Mouse (Mus musculus) small intestine, adult 2 months (tissue): ENCODE results near the gene Ube2m. TPM values are rescaled to one million over a fixed set of nuclear protein-coding genes. Genes with fewer than 3 reads are reported as not detected.

Experiments used
- H3K27ac ChIP-seq: fragments of 200-500 bp; 2 replicates; pipeline ENCODE4 v1.5.1; 2012; ENCODE audit warnings: low read depth, low read length, control low read depth, inconsistent platforms; ENCODE audit not compliant: insufficient read depth
- H3K27me3 ChIP-seq: fragments of 200-500 bp; 2 replicates; pipeline ENCODE4 v1.6.1; 2012; ENCODE audit warnings: mild to moderate bottlenecking, moderate library complexity, low read length, inconsistent platforms; ENCODE audit not compliant: control insufficient read depth, insufficient read depth
- H3K36me3 ChIP-seq: fragments of 200-500 bp; 2 replicates; pipeline ENCODE4 v1.6.1; 2012; ENCODE audit warnings: mild to moderate bottlenecking, low read length, control low read depth, inconsistent platforms; ENCODE audit not compliant: control insufficient read depth, insufficient read depth
- H3K4me1 ChIP-seq: fragments of 200-500 bp; 2 replicates; pipeline ENCODE4 v1.6.1; 2012; ENCODE audit warnings: low read length, inconsistent platforms, mixed read lengths; ENCODE audit not compliant: control insufficient read depth, insufficient read depth, insufficient read length
- H3K4me3 ChIP-seq: fragments of 200-500 bp; 2 replicates; pipeline ENCODE4 v1.5.1; 2012; ENCODE audit warnings: low read depth, mild to moderate bottlenecking, control low read depth, inconsistent platforms, low read length, moderate library complexity
- CTCF ChIP-seq: fragments of 200-500 bp; IDR thresholded peaks from 2 replicates; pipeline ENCODE4 v1.5.1; 2012; ENCODE audit warnings: low read depth, mild to moderate bottlenecking, control low read depth, inconsistent platforms, low read length, moderate library complexity, mixed read lengths; ENCODE audit not compliant: insufficient replicate concordance, insufficient read length; ENCODE audit errors: extremely low read depth
- POLR2A ChIP-seq: fragments of 200-500 bp; IDR thresholded peaks from 2 replicates; pipeline ENCODE4 v1.6.1; 2012; ENCODE audit warnings: low read depth, mild to moderate bottlenecking, control low read depth, inconsistent platforms, low read length, moderate library complexity
- WGBS: fragments of 180-500 bp; shearing (Covaris S2); methylation state at CpG from one replicate; pipeline ENCODE4 v1.1.7; 2018; 5-methylcytosine and 5-hydroxymethylcytosine counted together
- polyA plus RNA-seq: library from polyadenylated mRNA; depleted of rRNA; stranded (reverse); fragments of >200 nt; gene quantifications from 2 replicates; pipeline ENCODE4 v1.2.3, GENCODE M21; 2012

Ube2m gene
- polyA plus RNA-seq, 1 experiment: 93.7 TPM

- Histone ChIP-seq H3K36me3 (peaks cover 23% of the 10 kb centered on the region), H3K4me1 (peaks cover 9% of the 10 kb centered on the region), H3K27ac (peak overlapping the region; percentile 84), H3K4me3 (peak overlapping the region; percentile 73), H3K27me3 (no peaks in the 10 kb centered on the region)
- WGBS: under 1% methylated on average over 84 of the region's 95 CpGs
- no peak for TF ChIP-seq CTCF
- TF ChIP-seq POLR2A: peak; percentile 93
Measured at GRCm38 (mm10) chr7:13023928-13024731, 13.9 kb downstream of the Ube2m start.

GRCm38 (mm10) chr7:13022773-13023535, 15.1 kb downstream of the Ube2m start:
- no peaks in the 10 kb centered on the region for H3K27me3 ChIP-seq
- TF ChIP-seq POLR2A: no peak; the same call in 1 of the 2 replicates
- TF ChIP-seq CTCF: no peak
- H3K4me1 ChIP-seq: peaks cover 9% of the 10 kb centered on the region
- peak overlapping the region; percentile 40; the same call in 1 of the 2 replicates for H3K27ac ChIP-seq
- WGBS: 5% methylated on average over 30 of the region's 31 CpGs
- H3K36me3 ChIP-seq: peaks cover 11% of the 10 kb centered on the region
- peak overlapping the region; percentile 58 for H3K4me3 ChIP-seq

- Histone ChIP-seq H3K36me3 (no peaks in the 10 kb centered on the region), H3K27ac (no peak overlapping the region), H3K4me1 (peaks cover 9% of the 10 kb centered on the region; the same call in 1 of the 2 replicates), H3K27me3 (no peaks in the 10 kb centered on the region), H3K4me3 (no peak overlapping the region)
- WGBS: 89% methylated on average over 1 of the region's 1 CpGs
- TF ChIP-seq POLR2A: no peak
- TF ChIP-seq CTCF: no peak
Measured at GRCm38 (mm10) chr7:13015217-13015616, 22.9 kb downstream of the Ube2m start.

GRCm38 (mm10) chr7:13014275-13014839, 23.7 kb downstream of the Ube2m start:
- Histone ChIP-seq H3K27ac (peak overlapping the region; percentile 54), H3K27me3 (no peaks in the 10 kb centered on the region), H3K36me3 (no peaks in the 10 kb centered on the region), H3K4me3 (no peak overlapping the region), H3K4me1 (peaks cover 10% of the 10 kb centered on the region; the same call in 1 of the 2 replicates)
- 27% methylated on average over 6 of the region's 6 CpGs for WGBS
- TF ChIP-seq POLR2A: no peak
- no peak for TF ChIP-seq CTCF

- Histone ChIP-seq H3K36me3 (no peaks in the 10 kb centered on the region), H3K4me3 (no peak overlapping the region), H3K4me1 (peaks cover 13% of the 10 kb centered on the region; the same call in 1 of the 2 replicates), H3K27me3 (no peaks in the 10 kb centered on the region), H3K27ac (peak overlapping the region; percentile 54; the same call in 1 of the 2 replicates)
- 42% methylated on average over 4 of the region's 4 CpGs for WGBS
- TF ChIP-seq CTCF (no peak), POLR2A (no peak)
Measured at GRCm38 (mm10) chr7:13013671-13014070, 24.4 kb downstream of the Ube2m start.

GRCm38 (mm10) chr7:13010005-13010908, 27.8 kb downstream of the Ube2m start, which contains the start of gene Zbtb45:
TSS of gene Zbtb45 (minus strand) at chr7:13010034.
- WGBS: 12% methylated on average over 26 of the region's 26 CpGs
- Histone ChIP-seq H3K4me3 (peak within 1 kb of the TSS; percentile 94), H3K36me3 (peaks cover 20% of the 10 kb centered on the region), H3K27ac (peak within 1 kb of the TSS; percentile 93), H3K27me3 (no peaks in the 10 kb centered on the region), H3K4me1 (peaks cover 13% of the 10 kb centered on the region; the same call in 1 of the 2 replicates)
- no peak for TF ChIP-seq POLR2A
